Mouse (Mus musculus) layer of hippocampus, adult 2 months (tissue): ENCODE measurements around the gene Foxj3. TPM values are rescaled to one million over a fixed set of nuclear protein-coding genes. Genes with fewer than 3 reads are reported as not detected.
"Not testable (repeated sequence)": the region's sequence is repeated elsewhere in the genome, so short reads cannot be mapped to it uniquely, and the experiment has no call there.

ENCODE experiments used
- DNase-seq, 2 experiments: peaks; one replicate each; pipeline ENCODE4 v3.0.0; 2022; ENCODE audit warnings: low spot score in 2 of 2
- H3K27ac ChIP-seq: fragments of 200-600 bp; 2 replicates; pipeline ENCODE4 v1.8.1; 2022
- H3K4me3 ChIP-seq: fragments of 200-600 bp; 2 replicates; pipeline ENCODE4 v1.8.1; 2022; ENCODE audit warnings: mild to moderate bottlenecking
- CTCF ChIP-seq: fragments of 200-600 bp; conservative IDR thresholded peaks from 2 replicates; pipeline ENCODE4 v1.8.1; 2022; ENCODE audit warnings: antibody characterized with exemption, mild to moderate bottlenecking, moderate library complexity
- total RNA-seq, 2 experiments: library from RNA; stranded (reverse); gene quantifications; 2 replicates each; pipeline ENCODE4 v1.2.3; 2021

Gene Foxj3
- total RNA-seq, 2 experiments from 2014 or later: 76.7 to 80.3 TPM

DNA sequence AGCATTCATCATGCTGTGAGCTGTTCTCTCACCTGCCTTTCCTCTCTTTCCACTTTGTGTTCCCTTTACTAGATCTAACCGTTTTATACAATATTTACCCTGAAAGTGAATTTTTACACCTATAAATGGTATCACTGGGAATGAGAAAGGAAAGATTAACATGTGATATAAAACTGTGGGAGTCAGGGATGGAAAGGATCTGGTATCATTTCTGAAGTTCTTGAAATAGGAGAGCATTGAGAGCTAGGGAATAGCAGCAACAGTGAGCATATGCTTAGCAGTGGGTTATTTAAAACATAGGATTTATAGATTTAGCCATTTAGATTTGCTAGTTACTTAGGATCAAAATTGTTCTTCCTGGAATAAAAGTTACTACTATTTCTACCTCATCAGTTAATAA is 53.2 kb downstream of the Foxj3 start:
- DNase-seq: no peak
- H3K27ac ChIP-seq: no peak overlapping the region; the same call in 1 of the 2 replicates
- TF ChIP-seq CTCF: no peak
- H3K4me3 ChIP-seq: no peak overlapping the region

- Histone ChIP-seq H3K4me3 (no peak overlapping the region), H3K27ac (no peak overlapping the region)
- DNase-seq: no peak
- no peak for TF ChIP-seq CTCF
Measured at GRCm38 (mm10) chr4:119592479-119592878, 55.7 kb downstream of the Foxj3 start.

DNA sequence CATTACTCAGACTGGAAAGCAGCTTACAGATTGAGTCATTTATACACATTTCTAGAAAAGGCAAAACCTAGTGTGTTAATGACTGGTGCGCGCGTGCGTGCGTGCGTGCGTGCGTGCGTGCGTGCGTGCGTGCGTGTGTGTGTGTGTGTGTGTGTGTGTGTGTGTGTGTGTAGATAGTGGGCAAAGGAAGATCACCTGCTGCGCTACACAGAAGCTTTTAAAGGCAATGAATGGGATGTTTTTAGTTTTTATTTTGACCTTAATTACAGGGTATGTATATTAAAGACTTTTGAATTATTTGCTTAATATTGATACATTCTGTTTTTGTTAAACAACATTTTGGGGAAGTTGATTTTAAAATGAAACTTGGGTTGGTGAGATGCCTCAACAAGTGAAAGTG is 57.5 kb downstream of the Foxj3 start:
- no peak for DNase-seq
- no peak overlapping the region for H3K4me3 ChIP-seq
- H3K27ac ChIP-seq: no peak overlapping the region
- no peak for TF ChIP-seq CTCF

GRCm38 (mm10) chr4:119599605-119600004 is 62.8 kb downstream of the Foxj3 start:
- DNase-seq: no peak
- no peak for TF ChIP-seq CTCF
- no peak overlapping the region for H3K27ac ChIP-seq

DNA sequence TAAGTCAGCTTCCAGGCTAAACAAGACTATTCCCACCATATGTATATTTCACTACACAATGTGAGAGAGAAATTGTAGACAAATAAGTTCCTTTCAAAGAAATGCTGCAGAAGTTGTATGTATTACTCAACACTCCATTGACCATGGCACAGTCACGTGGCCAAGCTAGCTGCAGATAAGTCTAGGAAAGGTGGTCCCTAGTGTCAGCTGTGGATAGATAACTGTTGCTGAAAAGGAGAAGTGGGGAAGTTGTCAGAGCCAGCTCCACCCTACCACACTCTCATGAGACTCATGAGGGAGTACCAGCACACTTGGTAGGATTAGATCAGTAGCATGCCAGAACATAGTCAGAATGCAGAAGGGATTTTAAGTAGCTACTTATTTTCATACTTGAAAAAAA is 72.7 kb downstream of the Foxj3 start:
- no peak for TF ChIP-seq CTCF
- no peak for DNase-seq
- Histone ChIP-seq H3K27ac (no peak overlapping the region), H3K4me3 (no peak overlapping the region)

More at GRCm38 (mm10) chr4:119599605-119600004, 62.8 kb downstream of the Foxj3 start:
- no peak overlapping the region for H3K4me3 ChIP-seq

GRCm38 (mm10) chr4:119614078-119614477 is 77.3 kb downstream of the Foxj3 start:
- DNase-seq: no peak
- no peak for TF ChIP-seq CTCF
- H3K4me3 ChIP-seq: no peak overlapping the region
- H3K27ac ChIP-seq: no peak overlapping the region

- DNase-seq: no peak
- Histone ChIP-seq H3K4me3 (no peak overlapping the region), H3K27ac (no peak overlapping the region)
- no peak for TF ChIP-seq CTCF
Measured at GRCm38 (mm10) chr4:119614724-119615123, 77.9 kb downstream of the Foxj3 start.

DNA sequence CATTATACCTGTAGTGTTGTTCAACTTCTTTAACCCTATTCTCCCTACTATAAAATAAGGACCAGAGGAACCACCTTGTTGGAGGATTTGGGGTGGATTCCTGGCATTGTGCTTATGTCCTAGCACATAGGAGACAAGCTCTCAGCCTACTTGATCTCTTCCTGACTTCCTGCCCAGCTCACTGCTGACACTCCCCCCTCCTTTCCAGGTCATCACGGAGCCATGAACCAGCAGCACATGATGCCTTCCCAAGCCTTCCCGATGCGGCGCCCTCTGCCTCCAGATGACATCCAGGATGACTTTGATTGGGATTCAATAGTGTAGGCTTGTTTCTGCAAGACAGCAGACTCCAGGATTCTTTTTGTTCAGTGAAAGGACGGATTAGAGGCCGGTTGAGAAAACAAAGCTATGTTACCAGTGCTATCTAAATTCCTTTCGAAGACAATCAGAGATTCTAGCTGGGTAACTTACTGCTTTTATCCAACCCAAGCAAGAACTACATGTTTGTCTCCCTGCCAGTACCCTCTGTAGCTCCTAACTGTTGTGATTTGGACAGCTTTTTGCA is 89.4 kb downstream of the Foxj3 start:
- H3K4me3 ChIP-seq: no peak overlapping the region
- no peak for DNase-seq
- no peak for TF ChIP-seq CTCF
- H3K27ac ChIP-seq: 0 out of 2 replicates have a peak overlapping the region, but pooled peaks have one; percentile 5

- H3K27ac ChIP-seq: 0 out of 2 replicates have a peak overlapping the region, but pooled peaks have one; percentile 5
- DNase-seq: no peak
- no peak overlapping the region for H3K4me3 ChIP-seq
- no peak for TF ChIP-seq CTCF
Measured at GRCm38 (mm10) chr4:119626876-119627275, 90.1 kb downstream of the Foxj3 start.

DNA sequence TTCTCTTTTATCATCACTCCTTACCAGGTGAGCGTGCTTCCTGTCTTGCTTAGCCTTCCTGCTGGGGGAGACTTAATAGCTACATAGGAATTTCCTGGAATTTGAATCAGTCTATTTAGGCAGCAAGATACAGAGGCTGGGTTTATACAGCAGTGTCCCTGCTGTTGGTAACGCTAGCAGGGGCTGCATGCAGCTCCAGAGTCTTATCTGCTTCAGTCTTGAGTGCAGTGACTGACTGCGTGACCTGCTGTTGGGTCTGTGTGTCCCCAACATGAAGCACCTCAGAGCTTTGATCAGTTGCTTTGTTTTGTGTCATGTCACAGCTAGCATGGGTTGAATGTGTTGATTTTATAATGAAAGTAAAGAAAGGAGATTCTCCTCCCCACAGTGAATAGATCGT is 90.5 kb downstream of the Foxj3 start:
- H3K27ac ChIP-seq: no peak overlapping the region

DNA sequence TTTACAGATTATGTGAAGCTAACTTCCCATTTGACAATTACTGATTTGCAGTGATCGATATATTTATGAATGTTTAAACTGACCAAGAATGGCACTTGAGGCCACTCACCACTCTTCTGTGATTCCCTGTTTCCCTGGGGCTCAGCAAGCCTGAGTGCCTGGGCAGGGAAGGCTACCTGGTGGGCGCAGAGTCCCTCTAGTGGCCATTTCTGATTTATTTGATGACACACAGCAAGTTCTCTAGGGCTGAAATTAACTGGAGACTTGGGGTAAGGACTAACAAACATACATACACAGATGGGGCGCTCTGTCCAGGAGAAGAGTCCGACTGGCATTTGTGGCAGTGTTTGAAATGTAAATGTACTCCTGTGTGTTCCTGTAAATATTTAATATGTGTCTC is 91.6 kb downstream of the Foxj3 start:
- TF ChIP-seq CTCF: peak; percentile 64
- DNase-seq, H3K27ac ChIP-seq, H3K4me3 ChIP-seq: not testable (repeated sequence)

More for the DNA sequence above, 90.5 kb downstream of the Foxj3 start:
- no peak for DNase-seq
- H3K4me3 ChIP-seq: no peak overlapping the region
- no peak for TF ChIP-seq CTCF

DNA sequence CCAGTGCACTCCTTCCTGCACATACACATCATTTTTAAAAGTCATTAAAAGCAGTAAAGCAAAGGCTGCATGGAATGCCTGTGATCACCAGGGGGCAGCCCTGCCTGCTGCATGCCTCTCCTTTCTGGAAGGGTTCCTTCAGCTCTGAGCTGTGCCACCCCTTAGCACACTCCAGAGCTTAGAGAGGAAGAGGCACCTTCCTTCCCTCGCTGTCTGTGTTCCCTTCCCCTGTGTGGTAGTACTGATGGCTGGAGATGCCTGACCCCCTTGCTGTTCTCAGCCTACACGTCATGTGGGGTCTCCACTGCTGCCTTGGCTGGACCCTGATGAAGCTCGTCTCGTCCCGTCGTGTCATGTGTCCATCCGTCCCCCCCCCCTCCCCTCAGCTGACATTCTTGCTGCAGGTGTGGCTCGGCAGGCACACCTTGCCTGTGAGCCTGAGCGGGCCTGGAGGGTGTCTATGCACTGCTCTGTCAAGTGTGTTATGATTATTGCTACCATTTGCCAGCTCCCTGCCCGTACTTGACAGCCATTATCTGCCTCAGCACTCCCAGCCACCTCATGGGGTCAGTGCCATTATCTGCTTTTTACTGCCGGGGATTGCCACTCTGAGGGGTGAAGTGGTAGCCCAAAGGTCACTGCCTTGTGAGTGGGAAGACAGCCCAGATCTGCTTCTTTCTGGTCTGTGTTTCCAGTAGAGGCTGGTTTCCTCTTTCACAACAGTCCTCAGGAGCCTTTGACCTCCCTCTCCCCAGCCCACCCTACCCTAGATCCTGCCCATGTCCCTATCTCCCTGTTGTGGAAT is 94.5 kb downstream of the Foxj3 start:
- no peak overlapping the region for H3K4me3 ChIP-seq
- DNase-seq: peak; percentile 48 to 68
- TF ChIP-seq CTCF: peak; percentile 91
- H3K27ac ChIP-seq: no peak overlapping the region

DNA sequence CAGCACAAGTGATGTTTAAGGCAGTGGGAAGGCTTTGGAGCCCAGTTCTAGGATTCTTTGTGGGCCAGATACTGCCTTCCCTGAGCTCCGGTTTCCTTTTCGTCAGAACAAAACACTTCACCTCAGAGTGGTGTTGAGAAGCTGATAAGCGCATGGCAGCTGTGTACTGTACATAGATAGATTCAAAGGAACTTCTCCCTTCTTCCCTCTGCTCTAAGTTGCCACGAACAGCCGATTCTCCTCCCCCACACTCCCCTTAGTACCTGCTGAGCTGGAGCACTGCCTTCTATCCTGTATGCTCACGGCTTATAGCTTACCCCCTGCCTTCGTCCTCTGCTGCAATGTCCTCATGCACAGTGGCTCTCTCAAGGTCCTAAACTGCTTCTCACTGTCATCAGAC is 95.9 kb downstream of the Foxj3 start:
- Histone ChIP-seq H3K27ac (no peak overlapping the region), H3K4me3 (no peak overlapping the region)
- no peak for TF ChIP-seq CTCF
- no peak for DNase-seq

DNA sequence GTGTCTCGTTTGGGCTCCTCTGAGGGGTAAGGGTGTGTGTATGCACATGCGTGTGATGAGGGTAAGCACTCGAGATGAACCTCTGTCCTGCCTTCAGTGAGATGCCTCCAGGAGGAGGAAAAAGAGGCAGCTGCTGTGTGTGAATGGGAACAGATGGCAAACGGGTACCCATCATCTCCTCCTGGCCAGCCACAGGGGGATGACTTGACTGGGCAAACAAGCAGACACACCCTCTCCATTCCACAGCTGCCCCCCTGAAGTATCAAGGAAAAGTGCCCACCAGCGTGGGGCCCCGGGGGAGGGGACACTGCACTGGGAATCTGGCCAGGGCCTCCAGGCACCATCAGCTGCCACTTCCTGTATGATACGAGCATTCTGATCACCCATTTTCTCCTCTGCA is 96.5 kb downstream of the Foxj3 start:
- Histone ChIP-seq H3K4me3 (no peak overlapping the region), H3K27ac (no peak overlapping the region)
- TF ChIP-seq CTCF: no peak
- no peak for DNase-seq
